Mouse (Mus musculus) heart, postnatal 25 days (tissue): ENCODE data around the gene Ripply3. TPM values are rescaled to one million over a fixed set of nuclear protein-coding genes. Genes with fewer than 3 reads are reported as not detected.

Source experiments
- DNase-seq: peaks from one replicate; pipeline ENCODE4 v3.0.0; 2022; ENCODE audit warnings: low spot score
- intact Hi-C: fragments of 180-260 bp; cut with DNase I; formaldehyde crosslinking; loops from one replicate; pipeline ENCODE4 v1.15.1; 2025
- total RNA-seq, 2 experiments: library from RNA; stranded (reverse); gene quantifications; 2 replicates each; pipeline ENCODE4 v1.2.3; 2021

Ripply3 gene
- 1 to 10 TPM; 3.9 to 4.3 TPM for total RNA-seq

DNA sequence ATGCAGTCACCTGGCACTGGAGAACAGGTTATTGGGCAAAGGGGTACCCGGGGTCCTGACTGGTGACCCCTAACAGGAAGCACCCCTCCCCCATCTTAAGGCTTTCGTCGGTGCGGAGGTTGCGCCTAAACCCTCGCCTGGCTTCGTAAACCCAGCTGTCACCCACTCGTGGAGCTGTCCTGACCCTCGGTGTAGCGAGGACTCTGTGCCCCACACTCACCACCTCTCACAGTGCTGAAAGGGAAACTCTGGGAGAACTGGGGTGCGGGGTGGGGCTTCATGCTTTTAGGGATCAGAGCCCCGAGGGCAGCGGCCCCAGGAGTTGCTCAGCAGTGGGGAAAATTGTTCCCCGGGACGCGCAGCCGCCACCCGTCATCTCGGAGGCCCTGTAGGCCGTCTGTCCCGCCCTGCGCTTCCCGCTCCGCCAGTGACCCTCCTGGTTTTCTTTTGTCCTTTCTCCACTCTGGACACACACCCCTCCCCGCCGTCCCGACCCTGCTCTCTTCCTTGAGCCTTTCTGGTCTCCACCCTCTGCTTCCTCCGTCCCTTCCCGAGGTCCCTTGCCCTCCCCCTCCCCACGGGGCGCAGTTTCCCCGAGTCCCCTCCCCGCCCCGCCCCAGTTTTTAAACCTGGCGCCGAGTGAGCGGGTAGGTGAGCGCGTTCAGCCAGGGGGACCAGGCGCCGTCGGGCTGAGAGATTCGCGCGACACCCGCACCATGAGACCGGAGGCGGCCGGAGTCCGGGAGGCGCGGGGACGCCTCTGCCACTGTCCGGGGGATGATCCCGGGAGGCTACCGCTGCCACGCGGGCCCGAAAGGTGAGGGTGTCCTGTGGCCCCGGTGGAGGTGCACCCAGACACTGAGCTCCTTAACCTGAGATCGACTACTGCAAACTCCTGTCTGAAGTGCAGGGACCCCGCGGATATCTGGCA, at the start of gene Ripply3:
Gene Ripply3 (plus strand): TSS at position 640 of the 931 bp plus-strand sequence.
- intact Hi-C loops = no loop called here

DNA sequence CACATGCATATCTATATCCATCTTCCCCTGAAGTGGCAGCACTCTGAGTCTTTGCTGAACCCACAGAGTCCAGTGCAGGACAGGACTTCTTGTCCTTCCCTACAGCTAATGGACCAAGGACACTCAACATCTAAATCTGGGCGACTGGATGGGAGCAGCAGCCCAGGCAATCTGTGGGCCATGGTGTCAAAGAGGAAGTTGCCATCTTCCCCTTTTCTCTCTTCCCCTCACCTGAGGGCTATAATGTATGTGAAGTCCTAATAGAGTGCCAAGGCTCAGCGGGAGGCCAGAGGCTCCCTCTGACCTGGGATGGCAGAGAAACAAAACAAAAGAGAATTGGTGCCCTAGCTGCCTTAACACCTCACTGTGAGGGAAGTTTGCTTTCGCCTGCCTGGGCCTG, 44.2 kb upstream of the Ripply3 start:
- DNase-seq = no peak
- intact Hi-C loops = no loop called here

More for the DNA sequence above, at the start of gene Ripply3:
- peak; percentile 60 for DNase-seq

DNA sequence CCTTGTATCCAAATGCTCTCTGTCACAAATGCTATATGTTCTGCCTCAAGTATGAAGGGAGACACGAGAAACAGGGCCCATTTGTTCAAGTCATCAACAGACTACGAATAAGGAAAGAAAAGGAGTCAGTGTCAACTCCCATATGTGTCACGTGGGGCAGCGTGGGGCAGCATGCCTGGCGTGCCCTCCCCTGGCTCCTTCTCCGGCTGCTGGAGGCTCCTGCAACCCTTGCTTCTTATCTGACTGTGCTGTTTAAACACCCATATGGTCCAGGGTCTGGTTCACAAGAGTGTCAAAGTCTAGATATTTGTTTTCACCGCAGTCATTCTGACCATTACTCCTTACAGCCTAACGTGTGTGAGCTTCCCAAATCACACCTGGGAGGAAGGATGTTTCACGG, 40.4 kb upstream of the Ripply3 start:
- DNase-seq = no peak
- intact Hi-C loops = no loop called here

DNA sequence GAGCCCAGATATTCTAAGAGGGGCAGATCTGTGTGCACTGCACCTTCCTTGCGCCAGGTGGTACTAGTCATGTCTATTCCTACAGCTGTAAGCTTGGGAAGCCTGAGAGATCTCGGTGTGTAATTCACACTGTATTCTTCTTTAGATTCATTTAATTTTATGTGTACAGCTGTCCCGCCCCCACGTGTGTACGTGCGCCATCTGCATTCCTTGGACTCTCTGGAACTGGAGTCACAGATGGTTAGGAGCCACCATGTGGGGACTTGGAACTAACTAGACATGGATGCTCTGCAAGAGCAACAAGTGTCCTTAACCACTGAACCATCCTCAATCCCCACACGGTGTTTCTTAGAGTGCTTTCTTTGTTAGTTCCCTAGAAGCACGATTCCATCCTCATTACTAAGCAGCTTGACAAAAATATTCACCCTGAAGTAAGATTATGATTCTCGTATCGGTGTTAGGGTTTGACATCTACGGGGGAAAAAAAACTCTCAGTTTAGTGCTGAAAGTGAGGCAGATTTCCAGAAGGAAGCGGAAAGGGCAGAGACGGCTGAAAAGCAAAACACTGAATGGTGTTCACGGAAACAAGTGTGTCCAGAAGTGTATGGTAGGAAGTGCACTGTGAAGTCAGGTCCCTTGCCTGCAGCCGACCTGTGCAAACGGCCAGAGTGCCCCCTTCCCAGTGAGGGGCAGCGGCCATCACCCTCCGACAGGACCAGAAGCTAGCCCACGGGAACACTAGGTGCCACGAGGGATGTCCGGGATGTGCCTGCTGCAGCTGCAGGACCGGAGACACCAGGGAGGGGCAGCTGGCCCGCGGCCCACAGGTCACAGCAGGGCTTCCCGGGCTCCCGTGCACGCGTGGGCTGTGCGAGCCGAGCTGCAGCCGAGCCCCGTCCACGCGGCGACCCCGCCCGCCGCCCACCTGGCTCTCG, 38.8 kb upstream of the Ripply3 start:
- intact Hi-C loops = no loop called here

DNA sequence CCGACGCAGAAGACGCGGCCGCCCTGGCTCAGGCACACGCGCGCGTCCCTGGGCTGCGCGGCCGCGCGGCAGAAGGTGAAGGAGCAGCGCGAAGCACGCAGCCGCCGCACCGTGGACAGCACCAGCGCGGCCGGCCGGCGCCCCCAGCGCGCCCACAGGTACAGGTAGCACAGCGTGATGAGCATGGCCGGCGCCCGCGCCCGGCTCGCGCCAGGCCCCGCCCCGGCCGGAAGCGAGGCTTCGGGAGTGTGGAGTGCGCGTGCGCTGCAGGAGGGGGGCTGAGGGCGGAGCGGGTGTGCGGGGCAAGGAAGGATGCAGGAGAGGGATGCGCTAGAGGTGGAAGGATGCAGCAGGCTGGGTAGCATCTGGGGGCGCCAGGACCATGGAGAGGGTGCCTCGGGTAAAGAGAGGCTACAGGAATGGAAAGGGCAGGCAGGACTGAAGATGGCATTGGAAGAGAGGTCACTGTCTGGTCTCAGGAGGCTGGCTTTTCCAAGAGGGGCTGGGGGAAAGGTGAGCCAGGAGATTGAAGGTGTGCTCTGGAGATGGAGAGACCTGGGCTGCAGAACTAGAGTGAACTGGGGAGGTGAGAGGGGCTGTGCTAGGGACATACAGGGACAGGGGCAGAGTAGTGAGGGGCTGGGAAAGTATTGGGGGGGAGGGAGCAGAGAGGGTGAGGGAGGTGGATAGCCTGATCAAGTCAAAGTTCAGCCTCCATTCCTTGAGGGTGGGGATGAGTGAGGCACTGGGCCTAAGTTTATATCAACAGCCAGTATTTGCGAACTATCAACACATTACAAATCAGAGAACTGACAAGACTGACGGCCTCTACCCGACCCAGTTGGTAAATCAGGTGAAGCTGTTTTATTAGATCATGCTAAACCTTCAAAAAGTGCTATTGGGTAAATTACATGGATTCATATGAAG, 37.9 kb upstream of the Ripply3 start:
- intact Hi-C loops = no loop called here
- DNase-seq = peak; percentile 55

More for the DNA sequence above, 38.8 kb upstream of the Ripply3 start:
- DNase-seq = no peak

DNA sequence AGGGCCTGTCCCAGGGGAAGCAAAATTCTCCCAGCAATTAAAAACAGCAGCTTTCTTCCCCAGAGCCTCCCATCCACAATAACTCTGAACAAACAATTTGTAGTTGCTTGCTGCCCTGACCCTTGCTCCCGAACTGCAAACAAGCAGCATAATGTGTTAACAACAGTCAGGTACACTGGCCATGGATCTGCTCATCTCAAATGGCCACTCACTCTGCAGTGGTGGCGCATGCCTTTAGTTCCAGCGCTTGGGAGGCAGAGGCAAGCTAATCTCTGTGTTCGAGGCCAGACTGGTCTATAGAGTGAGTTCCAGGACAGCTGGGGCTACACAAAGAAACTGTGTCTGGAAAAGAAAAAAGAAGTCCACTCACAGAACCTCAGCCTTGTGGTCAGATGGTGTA, 37.1 kb upstream of the Ripply3 start:
- intact Hi-C loops = no loop called here
- DNase-seq = no peak

DNA sequence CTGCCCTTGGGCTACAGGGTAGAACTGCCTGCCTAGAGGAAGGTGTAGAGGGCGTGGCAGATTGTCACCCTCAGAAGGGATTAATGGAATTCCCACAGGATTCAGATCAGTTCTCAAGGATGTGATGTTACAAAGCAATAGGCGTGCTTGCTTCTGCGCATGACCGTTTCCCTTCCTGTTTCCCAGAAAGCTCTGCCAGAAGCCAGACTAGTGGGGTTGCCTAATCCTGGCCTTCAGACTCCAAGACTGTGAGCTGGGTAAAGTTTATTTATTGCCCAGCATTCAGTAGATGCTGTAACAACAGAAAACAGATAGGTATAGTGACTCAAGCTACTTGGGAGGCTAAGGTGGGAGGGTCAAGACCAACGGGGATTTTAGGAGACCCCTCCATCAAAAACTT, 30.1 kb upstream of the Ripply3 start:
- intact Hi-C loops = no loop called here
- DNase-seq = no peak

DNA sequence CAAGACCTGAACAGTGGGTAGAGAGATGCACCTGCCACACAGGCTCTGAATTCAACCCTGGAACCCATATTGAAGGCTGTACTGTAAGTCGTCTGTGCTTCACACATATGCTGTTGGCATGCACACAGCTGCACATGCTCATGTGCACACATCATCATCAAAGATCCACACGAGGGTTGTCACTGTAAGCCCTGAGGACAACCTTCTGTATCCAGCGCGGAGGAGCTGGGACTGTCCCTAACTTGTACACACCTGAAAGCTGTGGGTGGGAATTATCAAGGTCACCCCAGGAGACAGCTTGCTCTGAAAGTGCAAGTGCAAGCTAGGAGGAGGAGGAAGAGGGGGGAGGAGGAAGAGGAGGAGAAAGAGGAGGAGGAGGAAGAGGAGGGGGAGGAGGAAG, 29.0 kb upstream of the Ripply3 start:
- DNase-seq = no peak
- intact Hi-C loops = no loop called here

DNA sequence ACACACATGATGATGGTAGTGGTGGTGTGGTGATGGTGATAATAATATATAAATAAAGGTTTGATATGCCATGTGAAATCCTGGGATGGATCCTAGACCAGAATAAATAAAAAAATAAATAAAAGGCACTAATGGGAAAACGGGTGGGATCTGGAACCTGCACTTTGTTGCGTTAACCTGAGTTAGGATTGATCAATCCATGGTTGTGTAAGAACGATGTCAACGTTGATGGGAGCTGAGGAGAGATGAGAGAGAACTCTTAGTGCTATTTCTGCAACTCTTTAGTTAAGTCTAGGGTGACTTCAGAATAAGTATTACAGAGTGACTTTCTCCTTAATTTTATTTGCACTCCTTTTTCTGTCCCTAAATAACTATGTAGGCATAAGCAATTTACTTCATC, 27.0 kb upstream of the Ripply3 start:
- DNase-seq = no peak
- intact Hi-C loops = no loop called here

DNA sequence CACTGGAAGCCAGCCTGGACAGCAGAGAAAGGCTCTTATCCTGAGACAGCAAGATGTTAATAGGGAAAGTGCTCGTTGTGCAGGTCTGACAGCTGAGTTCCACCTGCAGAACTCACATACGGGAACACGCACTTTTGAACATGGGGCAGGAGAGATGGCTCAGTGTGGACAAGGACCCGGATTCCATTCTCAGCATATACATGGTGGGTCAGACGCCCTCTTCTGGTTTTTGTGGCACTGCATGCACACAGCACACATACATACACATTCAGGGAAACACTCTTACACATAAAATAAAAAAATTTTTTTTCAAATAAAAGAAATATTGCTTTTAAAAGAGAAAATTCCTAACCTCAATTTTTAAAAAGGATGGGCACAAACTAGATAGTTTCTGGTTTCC, 26.5 kb upstream of the Ripply3 start:
- intact Hi-C loops = no loop called here
- no peak for DNase-seq

DNA sequence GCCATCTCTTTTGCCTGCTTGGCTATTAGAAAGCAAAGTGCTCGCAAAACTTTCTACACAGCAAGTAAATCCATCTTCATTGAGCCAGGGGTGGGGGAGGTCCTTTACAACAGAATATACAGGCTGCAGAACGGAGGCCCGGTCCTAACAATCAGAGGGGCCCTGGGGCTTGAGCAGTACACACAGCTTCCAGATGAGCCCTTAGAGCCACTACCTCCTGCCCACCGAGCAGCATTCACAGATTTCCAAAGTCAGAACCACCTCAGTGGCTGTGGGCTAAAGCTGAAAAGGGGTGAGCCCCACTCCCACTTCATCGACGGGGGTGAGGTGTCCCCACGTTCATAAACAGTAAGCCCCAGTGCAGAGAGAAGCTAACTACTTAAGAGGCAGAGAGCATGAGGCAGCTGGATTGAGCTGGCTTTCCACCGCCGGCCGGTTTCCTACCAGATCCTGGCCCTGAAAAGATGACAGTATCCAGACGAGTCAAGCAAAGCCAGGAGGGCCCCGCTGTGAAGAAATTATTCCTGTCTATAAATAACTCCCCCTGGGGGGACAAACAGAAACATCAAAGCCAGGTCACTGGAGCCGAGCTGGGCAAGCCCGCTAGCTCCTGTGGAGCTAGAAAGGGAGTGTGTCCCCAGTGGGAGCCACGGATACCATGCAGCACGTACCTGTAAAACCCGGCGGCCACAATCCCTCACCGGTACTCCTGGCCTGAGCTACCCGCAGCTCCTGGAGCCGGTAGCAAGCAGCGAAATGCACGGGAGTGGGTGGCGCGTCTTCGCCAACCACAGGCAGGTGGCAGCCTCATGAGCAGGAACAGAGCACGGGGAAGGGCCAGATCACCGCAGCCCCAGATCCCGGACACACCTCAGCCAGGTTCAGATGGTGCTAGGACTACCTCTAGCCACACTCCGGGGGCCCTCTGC, 25.7 kb upstream of the Ripply3 start:
- intact Hi-C loops = no loop called here

DNA sequence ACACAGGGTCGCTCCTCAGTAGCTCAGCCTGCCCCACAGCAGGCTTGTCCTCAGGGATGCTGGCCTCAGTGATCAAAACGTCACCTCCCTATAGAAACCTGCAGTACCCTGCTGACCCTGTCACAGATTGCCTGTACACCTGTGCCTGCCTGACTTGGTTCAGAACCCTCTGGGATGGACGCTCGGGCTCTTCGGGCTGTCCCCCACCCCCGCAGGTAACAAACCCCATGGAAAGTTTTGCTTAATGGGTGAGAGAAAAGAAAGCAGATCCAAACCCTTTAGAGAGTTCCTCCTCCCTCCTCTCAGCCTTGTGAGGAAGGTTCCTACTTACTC, 25.1 kb upstream of the Ripply3 start:
- intact Hi-C loops = no loop called here
- DNase-seq = no peak

More for the DNA sequence above, 25.7 kb upstream of the Ripply3 start:
- no peak for DNase-seq

DNA sequence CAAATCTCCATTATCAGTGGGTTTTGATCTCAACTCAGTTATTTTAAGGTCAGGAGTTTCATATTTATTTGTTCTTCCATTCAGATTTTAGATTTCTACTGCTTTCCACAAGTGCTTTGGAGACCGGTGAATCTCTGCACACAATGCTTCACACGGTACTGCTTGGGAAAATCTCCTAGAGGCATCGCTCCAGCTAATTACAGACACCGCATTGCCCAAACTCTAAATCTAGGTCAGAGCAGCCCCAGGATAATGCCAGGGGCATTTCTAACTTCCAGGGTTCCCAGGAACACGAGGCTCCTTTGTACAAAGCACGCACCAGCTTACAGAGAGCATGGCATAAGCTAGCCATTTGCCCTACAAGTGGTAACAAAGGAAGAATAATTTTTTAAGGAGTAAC, 20.7 kb upstream of the Ripply3 start:
- intact Hi-C loops = no loop called here
- no peak for DNase-seq

DNA sequence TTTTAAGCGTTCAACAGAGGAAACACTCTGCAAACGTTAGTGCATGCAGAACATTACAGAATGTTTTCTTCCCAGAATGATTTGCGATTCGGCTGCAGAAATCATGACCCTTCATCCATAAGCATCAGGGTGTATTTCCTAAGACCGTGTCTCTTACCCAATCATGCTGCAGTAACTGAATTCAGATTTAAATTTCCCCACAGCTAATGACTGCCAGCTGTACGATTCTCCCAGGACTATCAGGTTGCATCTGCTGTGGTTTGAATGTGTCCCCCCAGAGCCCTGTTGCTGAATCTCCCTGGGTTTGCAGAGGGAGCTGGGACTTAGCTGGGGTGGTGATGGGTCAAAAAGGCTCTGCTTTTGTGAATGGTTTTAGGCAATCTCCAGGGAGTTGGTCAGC, 20.3 kb upstream of the Ripply3 start:
- no peak for DNase-seq
- intact Hi-C loops = loop anchor here (2.0 kb wide), 1 partner anchor 15 kb away; no protein-coding TSS in a partner anchor

DNA sequence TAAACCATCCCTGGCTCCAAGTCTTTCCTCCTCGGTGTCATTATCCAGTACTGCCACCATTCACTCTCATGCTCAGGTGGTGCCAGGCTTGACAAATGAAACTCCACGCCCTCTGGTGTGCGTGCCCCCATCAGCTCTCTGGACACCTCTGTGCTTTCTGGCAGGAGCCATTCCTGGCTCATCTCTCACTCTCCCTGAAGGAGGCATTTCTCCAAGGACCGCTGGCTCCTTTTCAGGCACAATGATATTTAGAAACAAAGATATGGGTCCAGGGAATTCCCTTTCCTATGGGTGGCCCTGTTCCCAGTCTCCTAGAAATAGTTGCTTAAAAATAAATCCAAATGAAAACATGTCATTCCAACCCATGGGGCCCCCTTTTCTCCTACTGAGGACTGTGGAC, 19.2 kb upstream of the Ripply3 start:
- no peak for DNase-seq
- intact Hi-C loops = loop anchor here (2.0 kb wide), 1 partner anchor 16 kb away; no protein-coding TSS in a partner anchor

DNA sequence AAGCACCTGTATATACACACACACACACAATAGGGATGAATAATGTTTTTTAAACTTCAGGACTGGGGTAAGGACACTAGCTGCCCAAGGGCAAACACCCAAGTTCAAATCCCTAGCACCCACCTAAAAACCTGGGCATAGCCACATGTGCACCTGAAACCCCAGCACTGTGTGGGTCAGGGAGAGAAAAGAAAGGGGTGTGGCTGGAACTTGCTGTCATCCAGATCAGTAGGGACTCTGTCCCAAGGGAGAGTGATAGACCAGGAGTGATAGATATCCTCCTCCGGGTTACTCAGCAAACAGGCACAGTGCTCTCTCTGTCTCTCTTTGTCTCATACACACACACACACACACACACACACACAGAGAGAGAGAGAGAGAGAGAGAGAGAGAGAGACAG, 16.8 kb upstream of the Ripply3 start:
- intact Hi-C loops = loop anchor here (5.0 kb wide), 2 partner anchors 56 to 256 kb away; no protein-coding TSS in a partner anchor
- no peak for DNase-seq

DNA sequence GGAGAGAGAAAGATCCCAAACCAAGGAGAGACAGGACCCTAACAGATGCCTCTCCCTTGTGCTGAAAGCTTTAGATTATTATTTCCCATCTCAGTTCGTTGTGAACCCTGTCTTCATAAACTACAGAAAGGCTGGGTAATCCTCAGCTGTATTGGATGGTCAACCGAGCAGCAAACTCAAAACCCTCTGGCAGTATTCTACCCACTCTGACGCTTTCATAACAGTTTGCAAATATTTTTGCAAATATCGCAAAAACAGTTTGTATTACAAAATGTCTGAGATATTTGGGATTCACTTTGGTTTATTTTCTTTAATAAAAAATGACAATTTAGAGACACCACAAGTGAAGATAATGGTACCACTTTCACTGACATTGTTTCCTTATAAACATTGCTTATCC, 16.3 kb upstream of the Ripply3 start:
- intact Hi-C loops = loop anchor here (5.0 kb wide), 2 partner anchors 55 to 255 kb away; no protein-coding TSS in a partner anchor
- DNase-seq = no peak

DNA sequence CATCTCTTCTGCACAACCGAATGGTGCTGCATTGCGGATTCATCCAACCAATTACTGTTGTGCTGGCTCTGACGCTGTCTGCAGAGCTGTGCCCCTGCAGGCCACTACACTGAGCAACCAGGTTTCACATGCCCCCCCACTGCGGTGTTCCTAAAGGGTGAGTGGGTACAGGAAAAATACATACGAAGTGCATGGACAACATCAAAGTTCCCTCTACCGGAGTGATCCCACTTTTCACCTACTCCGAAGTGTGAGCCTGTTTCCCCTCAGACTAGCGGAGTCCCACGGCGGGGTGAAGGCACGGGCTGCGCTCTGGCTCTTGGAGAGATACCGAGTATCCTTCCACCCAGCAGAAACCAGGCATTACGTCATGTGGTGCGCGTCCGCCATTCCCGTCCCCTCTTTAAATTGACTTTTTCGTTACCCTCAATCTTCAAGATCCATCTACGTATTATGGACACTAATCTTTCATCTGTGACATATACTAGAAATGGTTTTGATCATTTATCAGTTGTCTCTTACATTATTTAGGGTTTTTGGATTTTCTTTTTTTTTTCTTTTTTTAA, 15.5 kb upstream of the Ripply3 start:
- intact Hi-C loops = loop anchor here (1.0 to 5.0 kb wide), 3 partner anchors 17 to 255 kb away; no protein-coding TSS in a partner anchor
- peak; percentile 66 for DNase-seq
